Mouse (Mus musculus) forelimb bud, embryonic 11.5 days (tissue): ENCODE data around the gene Cbfa2t2.
"Not testable (repeated sequence)": the region's sequence is repeated elsewhere in the genome, so short reads cannot be mapped to it uniquely, and the experiment has no call there.

Experiments
- DNase-seq: peaks from one replicate; pipeline ENCODE4 v3.0.0-alpha.2; 2012; ENCODE audit warnings: low read depth, low spot score

The Cbfa2t2 gene

DNA sequence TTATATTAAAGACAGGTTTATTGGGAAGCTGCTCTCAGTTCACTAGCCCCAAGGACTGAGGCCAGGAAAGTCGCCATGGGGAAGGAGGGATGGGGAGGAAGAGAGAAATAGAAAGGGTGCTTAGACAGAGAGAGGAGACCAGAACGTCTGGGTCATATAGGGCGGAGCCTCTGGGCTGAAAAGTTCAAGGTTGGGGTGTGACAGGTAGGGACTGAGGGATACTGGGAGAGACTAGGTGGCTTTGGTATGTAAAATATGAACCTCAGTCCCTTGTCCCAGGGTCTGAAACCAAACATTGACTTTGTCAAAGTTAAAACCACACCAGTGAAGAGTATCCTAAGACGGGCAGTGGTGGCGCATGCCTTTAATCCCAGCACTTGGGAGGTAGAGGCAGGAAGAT, 30.9 kb downstream of the Cbfa2t2 start:
- no peak for DNase-seq

GRCm38 (mm10) chr2:154474251-154475061, 38.2 kb downstream of the Cbfa2t2 start:
- no peak for DNase-seq

DNA sequence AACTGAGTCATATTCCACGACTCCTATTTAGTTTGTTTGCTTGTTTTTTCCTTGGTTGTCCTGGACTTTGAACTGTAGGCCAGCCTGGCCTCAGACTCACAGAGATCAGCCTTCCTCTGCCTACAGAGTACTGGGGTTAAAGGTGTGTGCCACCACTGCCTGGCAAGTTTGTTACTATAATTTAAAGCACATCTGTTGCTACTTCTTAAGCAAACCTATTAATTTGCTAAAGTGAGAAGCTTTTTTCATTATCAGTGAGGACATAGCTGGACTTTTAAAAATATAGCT, 38.7 kb downstream of the Cbfa2t2 start:
- DNase-seq, result no peak

GRCm38 (mm10) chr2:154475861-154476260, 39.6 kb downstream of the Cbfa2t2 start:
- DNase-seq, result no peak

DNA sequence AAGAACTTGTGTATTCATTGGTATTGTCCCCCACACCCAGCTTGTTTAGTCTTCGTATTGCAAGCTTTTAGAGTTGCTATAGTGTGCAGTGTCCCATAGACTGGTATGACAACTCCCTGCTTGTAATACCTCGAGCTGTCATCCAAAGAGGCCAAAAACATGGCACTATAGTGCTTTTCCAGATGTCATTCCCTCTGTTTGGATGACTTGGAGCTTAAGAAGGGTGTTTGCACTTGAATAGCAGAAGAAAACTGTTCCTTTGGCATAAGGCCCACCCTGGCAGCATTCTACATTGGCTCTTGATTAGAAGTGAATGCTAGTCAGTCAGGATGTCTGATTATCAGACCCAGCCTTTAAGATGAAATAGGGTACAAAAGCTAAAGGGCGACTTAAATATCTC, 40.7 kb downstream of the Cbfa2t2 start:
- no peak for DNase-seq

DNA sequence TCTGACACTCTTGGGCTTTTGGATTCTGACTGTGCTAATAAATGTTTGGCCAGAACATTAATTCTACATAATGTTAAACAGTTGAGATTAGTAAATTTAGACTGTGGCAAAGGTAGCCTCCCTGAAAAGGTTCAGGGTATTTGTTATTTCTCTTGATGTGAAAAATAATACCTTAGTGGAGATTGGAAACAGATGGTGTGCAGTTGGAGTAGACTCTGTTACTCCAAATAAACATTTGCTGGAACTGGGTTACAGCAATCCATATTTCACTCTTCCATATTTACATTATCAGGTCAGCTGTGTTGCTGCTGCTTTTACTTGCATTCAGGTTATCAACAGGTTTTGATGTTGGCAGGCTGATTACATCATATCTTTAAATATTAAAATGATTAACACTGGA, 55.5 kb downstream of the Cbfa2t2 start:
- DNase-seq, result no peak

DNA sequence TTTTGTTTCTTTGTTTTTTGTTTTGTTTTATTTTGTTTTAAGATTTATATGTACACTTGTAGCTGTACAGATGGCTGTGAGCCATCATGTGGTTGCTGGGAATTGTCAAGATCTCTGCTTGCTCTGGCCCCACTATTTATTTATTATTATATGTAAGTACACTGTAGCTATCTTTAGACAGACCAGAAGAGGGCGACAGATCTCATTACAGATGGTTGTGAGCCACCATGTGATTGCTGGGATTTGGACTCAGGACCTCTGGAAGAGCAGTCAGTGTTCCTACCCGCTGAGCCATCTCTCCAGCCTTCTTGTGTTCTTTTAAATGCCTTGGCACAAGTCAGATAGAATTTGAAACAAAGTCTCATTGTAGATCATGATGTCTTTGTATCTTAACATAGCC, 57.3 kb downstream of the Cbfa2t2 start:
- DNase-seq, result not testable (repeated sequence)

DNA sequence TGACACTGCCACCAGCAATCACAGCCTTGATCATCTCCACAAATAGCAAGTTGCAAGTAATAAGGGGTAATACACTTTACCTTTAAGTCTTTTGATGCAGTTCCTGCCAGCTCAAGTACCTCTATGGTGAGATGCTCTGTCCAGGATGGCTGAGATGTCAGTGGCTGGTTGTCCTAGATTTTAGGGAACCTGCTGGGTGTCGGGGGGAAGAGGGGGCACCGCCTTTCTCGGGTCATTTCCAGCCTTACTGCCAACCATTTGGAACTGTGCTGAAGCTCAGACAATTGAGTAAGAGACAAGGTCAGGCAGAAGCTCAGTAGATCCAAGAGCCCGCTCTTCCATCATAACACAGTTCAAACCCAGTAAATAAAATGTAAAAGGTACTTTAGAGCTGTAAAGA, 58.7 kb downstream of the Cbfa2t2 start:
- DNase-seq, result no peak

DNA sequence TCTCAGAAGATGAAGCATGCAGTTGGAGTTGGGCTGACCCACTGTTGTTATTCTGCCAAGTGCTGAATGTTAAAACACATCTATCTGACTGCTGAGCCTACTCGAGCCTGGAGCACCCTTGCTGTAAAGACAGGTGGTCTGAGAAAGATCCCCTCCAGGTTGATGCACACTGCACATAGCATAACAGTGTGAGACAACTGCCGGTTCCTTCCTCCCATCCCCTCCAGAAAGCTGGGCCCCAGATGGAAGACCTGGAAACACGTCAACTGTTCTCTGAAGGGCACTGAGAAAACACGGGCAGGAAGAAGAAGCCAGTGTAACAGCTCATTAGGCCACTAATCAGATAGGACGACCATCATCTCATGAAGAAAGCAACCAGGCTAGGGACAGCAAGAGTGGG, 62.3 kb downstream of the Cbfa2t2 start:
- no peak for DNase-seq

- no peak for DNase-seq
Observed at GRCm38 (mm10) chr2:154499717-154500247, 63.5 kb downstream of the Cbfa2t2 start.

DNA sequence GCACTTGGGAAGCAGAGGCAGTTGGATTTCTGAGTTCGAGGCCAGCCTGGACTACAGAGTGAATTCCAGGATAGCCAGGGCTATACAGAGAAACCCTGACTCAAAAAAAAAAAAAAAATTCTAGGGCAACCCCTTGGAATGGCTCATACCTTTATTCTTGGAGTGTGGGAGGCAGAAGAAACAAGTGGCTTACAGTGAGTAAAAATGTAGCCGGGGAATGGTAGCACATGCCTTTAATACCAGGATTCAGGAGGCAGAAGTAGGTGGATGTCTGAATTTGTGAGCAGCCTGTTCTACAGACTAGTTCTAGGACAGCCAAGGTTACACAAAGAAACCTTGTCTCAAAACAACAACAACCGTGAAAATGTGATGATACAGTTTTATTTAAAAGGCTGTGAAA, 64.5 kb downstream of the Cbfa2t2 start:
- no peak for DNase-seq

- no peak for DNase-seq
Observed at GRCm38 (mm10) chr2:154507076-154507475, 70.8 kb downstream of the Cbfa2t2 start.

GRCm38 (mm10) chr2:154507566-154508283, 71.4 kb downstream of the Cbfa2t2 start:
- DNase-seq, result no peak

- no peak for DNase-seq
Observed at GRCm38 (mm10) chr2:154508450-154508849, 72.2 kb downstream of the Cbfa2t2 start.

GRCm38 (mm10) chr2:154510141-154510540, 73.9 kb downstream of the Cbfa2t2 start:
- DNase-seq, result no peak

GRCm38 (mm10) chr2:154516944-154517343, 80.7 kb downstream of the Cbfa2t2 start:
- DNase-seq, result no peak

GRCm38 (mm10) chr2:154517424-154517823, 81.1 kb downstream of the Cbfa2t2 start:
- no peak for DNase-seq

- no peak for DNase-seq
Observed at GRCm38 (mm10) chr2:154521449-154521848, 85.2 kb downstream of the Cbfa2t2 start.

DNA sequence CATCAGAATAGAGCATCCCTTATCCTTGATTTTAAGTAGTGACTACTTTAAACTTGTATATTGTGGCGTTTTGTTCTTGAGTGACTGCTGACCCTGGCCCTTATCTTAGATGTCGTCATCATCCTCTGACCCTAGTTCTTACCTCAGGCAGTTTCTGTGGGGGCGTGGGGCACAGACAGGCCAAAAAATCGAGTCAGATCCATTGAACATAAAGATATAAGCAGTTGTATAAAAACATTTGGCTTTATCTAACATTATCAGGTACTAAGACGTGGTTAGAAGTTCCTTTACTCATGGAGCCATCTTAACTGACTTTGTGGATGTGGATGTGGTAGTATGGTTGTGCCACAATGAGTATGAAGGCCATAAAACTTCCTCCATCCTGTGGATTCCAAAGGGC, 86.1 kb downstream of the Cbfa2t2 start:
- DNase-seq, result no peak

- DNase-seq, result no peak
Observed at GRCm38 (mm10) chr2:154525285-154525684, 89.0 kb downstream of the Cbfa2t2 start.

GRCm38 (mm10) chr2:154526531-154526930, 90.2 kb downstream of the Cbfa2t2 start:
- DNase-seq, result no peak

DNA sequence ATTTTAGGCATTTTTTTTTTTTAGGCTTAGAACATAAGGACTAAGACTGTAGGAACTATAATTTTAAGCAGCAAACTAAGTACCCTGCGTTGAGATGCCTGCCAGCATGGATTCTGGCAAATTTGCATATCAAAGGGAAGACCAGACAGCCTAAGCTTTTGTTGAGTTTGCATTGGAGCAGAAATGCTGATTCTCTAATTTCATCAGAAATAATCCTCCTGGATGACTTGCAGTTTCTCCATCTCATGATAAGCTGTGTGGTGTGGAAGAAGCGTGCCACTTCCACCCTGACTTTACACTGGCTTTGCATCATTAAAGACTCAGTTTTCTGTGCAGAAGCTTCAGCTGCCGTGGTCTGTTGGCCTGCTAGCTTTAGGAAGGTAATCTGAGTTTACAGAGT, 96.6 kb downstream of the Cbfa2t2 start:
- DNase-seq, result no peak

- no peak for DNase-seq
Observed at GRCm38 (mm10) chr2:154534704-154535270, 98.5 kb downstream of the Cbfa2t2 start.
